Mouse (Mus musculus): ENCODE measurements around the gene Nes. TPM values are rescaled to one million over a fixed set of nuclear protein-coding genes. Genes with fewer than 3 reads are reported as not detected.

Gene Nes
- polyA plus RNA-seq, 1 experiment from 2014 or later: 26.6 TPM

GRCm38 (mm10) chr3:87944838-87945600, 25.9 kb upstream of the Nes start:
- 6% methylated on average over 4 of the region's 4 CpGs for WGBS
- H3K27ac ChIP-seq: peak overlapping the region; percentile 90
- no peaks in the 10 kb centered on the region for H3K27me3 ChIP-seq
- H3K36me3 ChIP-seq: peaks cover 24% of the 10 kb centered on the region
- H3K9ac ChIP-seq: no peak overlapping the region
- no peaks in the 10 kb centered on the region for H3K9me3 ChIP-seq
- H3K4me2 ChIP-seq: 0 out of 2 replicates have a peak overlapping the region, but pooled peaks have one; percentile 21
- ATAC-seq (ENCODE audit: insufficient number of reproducible peaks, low FRiP score, low TSS enrichment, low read depth): peak; percentile 71
- no peak overlapping the region for H3K4me3 ChIP-seq
- peaks cover 63% of the 10 kb centered on the region for H3K4me1 ChIP-seq

GRCm38 (mm10) chr3:87945781-87946540, 24.9 kb upstream of the Nes start:
- H3K4me1 ChIP-seq: peaks cover 70% of the 10 kb centered on the region
- no peak for ATAC-seq (ENCODE audit: insufficient number of reproducible peaks, low FRiP score, low TSS enrichment, low read depth)
- H3K27me3 ChIP-seq: no peaks in the 10 kb centered on the region
- 22% methylated on average over 12 of the region's 12 CpGs for WGBS
- peak overlapping the region; percentile 90 for H3K27ac ChIP-seq
- H3K4me3 ChIP-seq: no peak overlapping the region
- no peak overlapping the region for H3K9ac ChIP-seq
- peak overlapping the region; percentile 21; the same call in 1 of the 2 replicates for H3K4me2 ChIP-seq
- peaks cover 16% of the 10 kb centered on the region for H3K36me3 ChIP-seq
- H3K9me3 ChIP-seq: no peaks in the 10 kb centered on the region

DNA sequence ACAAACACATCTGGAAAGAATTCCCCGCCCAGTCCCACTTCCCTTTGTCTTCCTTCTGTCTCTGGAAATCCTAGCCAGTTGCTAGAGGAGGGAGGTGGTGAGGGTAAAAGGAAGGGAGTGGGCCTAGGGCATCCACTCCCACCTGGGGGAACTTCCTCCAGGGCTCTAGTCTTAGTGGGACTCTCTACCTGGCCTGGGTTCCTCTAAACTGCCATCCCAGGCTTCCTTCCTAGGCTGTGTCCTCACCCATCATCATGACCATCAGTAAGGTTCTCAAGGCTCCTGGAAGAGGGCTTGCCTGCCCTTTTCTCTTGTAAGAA, 24.4 kb upstream of the Nes start:
- no peaks in the 10 kb centered on the region for H3K9me3 ChIP-seq
- H3K36me3 ChIP-seq: peaks cover 11% of the 10 kb centered on the region
- peak overlapping the region; percentile 90 for H3K27ac ChIP-seq
- H3K4me3 ChIP-seq: no peak overlapping the region
- no peak overlapping the region for H3K9ac ChIP-seq
- peak overlapping the region; percentile 21; the same call in 1 of the 2 replicates for H3K4me2 ChIP-seq
- WGBS: 23% methylated on average over 1 of the region's 1 CpGs
- H3K27me3 ChIP-seq: no peaks in the 10 kb centered on the region
- H3K4me1 ChIP-seq: peaks cover 74% of the 10 kb centered on the region
- ATAC-seq (ENCODE audit: insufficient number of reproducible peaks, low FRiP score, low TSS enrichment, low read depth): no peak

DNA sequence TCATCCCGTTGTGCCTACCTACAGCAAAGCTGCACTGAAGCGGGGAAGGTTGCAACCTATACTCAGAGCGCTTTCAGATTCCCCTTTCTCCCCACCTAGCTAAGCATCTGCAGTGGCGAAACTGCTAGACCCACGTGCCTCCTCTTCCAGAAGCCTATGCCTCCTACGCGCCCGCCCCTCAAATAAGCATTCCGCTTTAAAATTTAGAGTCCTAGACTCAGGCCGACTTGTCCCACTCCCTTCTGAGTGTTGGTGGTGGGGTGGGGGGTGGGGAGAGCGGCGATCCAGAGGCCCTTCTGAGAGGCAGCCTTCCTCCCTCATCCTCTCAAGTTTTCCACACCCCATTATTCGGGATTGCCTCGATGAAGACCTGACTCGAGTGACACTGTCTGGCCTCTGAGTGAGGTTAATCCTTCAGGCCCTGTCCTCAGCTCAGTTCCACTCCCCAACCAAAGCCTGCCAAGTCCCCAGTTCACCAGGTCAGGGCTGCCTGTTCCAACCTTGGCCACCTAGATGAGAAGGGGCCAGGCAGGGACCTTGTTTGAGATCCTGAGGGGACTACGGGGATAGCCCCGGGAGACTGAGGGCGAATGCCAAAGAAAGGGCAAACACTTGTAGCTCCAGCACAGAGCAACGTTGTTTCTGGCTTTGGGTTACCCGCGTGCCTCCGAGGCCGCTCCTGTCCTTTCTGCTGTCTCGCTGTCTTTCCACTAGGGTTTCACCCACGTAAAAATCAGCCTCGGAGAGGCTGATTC, 23.6 kb upstream of the Nes start:
- peaks cover 80% of the 10 kb centered on the region for H3K4me1 ChIP-seq
- no peak for ATAC-seq (ENCODE audit: insufficient number of reproducible peaks, low FRiP score, low TSS enrichment, low read depth)
- no peak overlapping the region for H3K9ac ChIP-seq
- H3K27me3 ChIP-seq: no peaks in the 10 kb centered on the region
- H3K27ac ChIP-seq: peak overlapping the region; percentile 90
- no peaks in the 10 kb centered on the region for H3K9me3 ChIP-seq
- peaks cover 3% of the 10 kb centered on the region for H3K36me3 ChIP-seq
- WGBS: 4% methylated on average over 26 of the region's 26 CpGs
- H3K4me3 ChIP-seq: peak overlapping the region; percentile 51
- peak overlapping the region; percentile 68 for H3K4me2 ChIP-seq

- peak overlapping the region; percentile 68 for H3K4me2 ChIP-seq
- H3K27me3 ChIP-seq: no peaks in the 10 kb centered on the region
- H3K36me3 ChIP-seq: no peaks in the 10 kb centered on the region; the same call in 1 of the 2 replicates
- under 1% methylated on average over 17 of the region's 17 CpGs for WGBS
- peak overlapping the region; percentile 51 for H3K4me3 ChIP-seq
- H3K9ac ChIP-seq: no peak overlapping the region
- H3K4me1 ChIP-seq: peaks cover 80% of the 10 kb centered on the region
- H3K27ac ChIP-seq: peak overlapping the region; percentile 90
- no peak for ATAC-seq (ENCODE audit: insufficient number of reproducible peaks, low FRiP score, low TSS enrichment, low read depth)
- H3K9me3 ChIP-seq: no peaks in the 10 kb centered on the region
Observed at GRCm38 (mm10) chr3:87947811-87948199, 23.1 kb upstream of the Nes start.

- peak within 1 kb of the TSS; percentile 90 for H3K27ac ChIP-seq
- H3K9ac ChIP-seq: peak within 1 kb of the TSS; percentile 51
- peaks cover 81% of the 10 kb centered on the region for H3K4me1 ChIP-seq
- no peaks in the 10 kb centered on the region for H3K9me3 ChIP-seq
- 1% methylated on average over 35 of the region's 35 CpGs for WGBS
- 0 out of 2 replicates have a peak, but pooled peaks have one; percentile 1 for ATAC-seq (ENCODE audit: insufficient number of reproducible peaks, low FRiP score, low TSS enrichment, low read depth)
- peak within 1 kb of the TSS; percentile 51 for H3K4me3 ChIP-seq
- peaks cover 4% of the 10 kb centered on the region for H3K36me3 ChIP-seq
- no peaks in the 10 kb centered on the region for H3K27me3 ChIP-seq
- H3K4me2 ChIP-seq: peak within 1 kb of the TSS; percentile 68
Observed at GRCm38 (mm10) chr3:87948378-87949265, 22.3 kb upstream of the Nes start, which contains the start of gene Crabp2. Gene Crabp2 (plus strand): TSS chr3:87948666.

DNA sequence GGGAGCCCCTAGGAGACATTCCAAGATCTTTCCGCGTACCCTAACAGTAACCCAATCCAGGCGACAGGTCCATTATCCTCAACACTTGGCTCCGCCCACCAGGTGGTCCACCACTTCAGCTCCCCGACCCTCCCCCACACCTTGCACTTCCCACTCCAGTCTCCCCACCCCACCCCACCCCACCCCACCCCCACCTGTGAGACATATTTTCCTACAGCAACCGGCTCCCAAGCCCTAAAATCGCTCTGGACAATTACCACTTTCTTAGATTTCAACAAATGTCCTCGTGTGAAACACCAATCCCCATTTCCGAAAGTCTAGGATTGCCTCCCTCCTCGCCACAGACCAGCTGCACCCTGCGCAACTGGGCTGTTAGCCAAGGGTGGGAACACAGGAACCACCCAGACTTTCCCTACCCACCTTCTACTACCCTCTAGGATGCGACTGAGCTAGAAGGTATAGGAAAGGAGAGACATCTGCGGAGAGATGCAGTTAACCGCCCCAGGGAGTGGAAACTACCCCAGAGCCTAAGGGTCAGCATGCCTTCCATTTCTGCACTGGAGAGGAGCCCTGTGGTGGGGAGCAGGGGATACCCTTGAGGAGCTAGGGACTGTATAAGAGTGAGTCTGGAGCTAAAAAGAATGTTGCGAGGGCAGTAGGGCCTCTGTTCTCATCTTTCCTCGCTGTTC, 21.5 kb upstream of the Nes start:
- H3K4me2 ChIP-seq: peak overlapping the region; percentile 68
- H3K36me3 ChIP-seq: peaks cover 11% of the 10 kb centered on the region
- H3K9ac ChIP-seq: peak overlapping the region; percentile 51
- H3K4me3 ChIP-seq: peak overlapping the region; percentile 51
- H3K27me3 ChIP-seq: no peaks in the 10 kb centered on the region
- H3K27ac ChIP-seq: peak overlapping the region; percentile 90
- 2% methylated on average over 16 of the region's 16 CpGs for WGBS
- H3K4me1 ChIP-seq: peaks cover 78% of the 10 kb centered on the region
- no peak for ATAC-seq (ENCODE audit: insufficient number of reproducible peaks, low FRiP score, low TSS enrichment, low read depth)
- H3K9me3 ChIP-seq: no peaks in the 10 kb centered on the region

GRCm38 (mm10) chr3:87949955-87950515, 20.8 kb upstream of the Nes start:
- no peaks in the 10 kb centered on the region for H3K27me3 ChIP-seq
- 5% methylated on average over 13 of the region's 13 CpGs for WGBS
- peak overlapping the region; percentile 90 for H3K27ac ChIP-seq
- peak overlapping the region; percentile 33 for H3K9ac ChIP-seq
- H3K4me3 ChIP-seq: peak overlapping the region; percentile 51
- ATAC-seq (ENCODE audit: insufficient number of reproducible peaks, low FRiP score, low TSS enrichment, low read depth): no peak
- no peaks in the 10 kb centered on the region for H3K9me3 ChIP-seq
- H3K4me2 ChIP-seq: peak overlapping the region; percentile 68
- H3K36me3 ChIP-seq: peaks cover 16% of the 10 kb centered on the region
- H3K4me1 ChIP-seq: peaks cover 72% of the 10 kb centered on the region

GRCm38 (mm10) chr3:87951946-87952345, 18.9 kb upstream of the Nes start:
- Histone ChIP-seq H3K27ac (peak overlapping the region; percentile 82), H3K4me2 (peak overlapping the region; percentile 68), H3K27me3 (no peaks in the 10 kb centered on the region), H3K9me3 (no peaks in the 10 kb centered on the region), H3K4me3 (peak overlapping the region; percentile 51), H3K4me1 (peaks cover 57% of the 10 kb centered on the region), H3K9ac (0 out of 2 replicates have a peak overlapping the region, but pooled peaks have one; percentile 26), H3K36me3 (peaks cover 16% of the 10 kb centered on the region)
- 23% methylated on average over 12 of the region's 12 CpGs for WGBS
- no peak for ATAC-seq (ENCODE audit: insufficient number of reproducible peaks, low FRiP score, low TSS enrichment, low read depth)

- H3K27ac ChIP-seq: peak overlapping the region; percentile 82
- H3K9ac ChIP-seq: 0 out of 2 replicates have a peak overlapping the region, but pooled peaks have one; percentile 26
- peak overlapping the region; percentile 68 for H3K4me2 ChIP-seq
- peak; percentile 49; the same call in 1 of the 2 replicates for ATAC-seq (ENCODE audit: insufficient number of reproducible peaks, low FRiP score, low TSS enrichment, low read depth)
- peak overlapping the region; percentile 51 for H3K4me3 ChIP-seq
- H3K9me3 ChIP-seq: no peaks in the 10 kb centered on the region
- peaks cover 16% of the 10 kb centered on the region for H3K36me3 ChIP-seq
- peaks cover 55% of the 10 kb centered on the region for H3K4me1 ChIP-seq
- 8% methylated on average over 5 of the region's 5 CpGs for WGBS
- no peaks in the 10 kb centered on the region for H3K27me3 ChIP-seq
Observed at GRCm38 (mm10) chr3:87952440-87952839, 18.4 kb upstream of the Nes start.
